Mouse (Mus musculus): ENCODE results near the gene Mettl9.

DNA sequence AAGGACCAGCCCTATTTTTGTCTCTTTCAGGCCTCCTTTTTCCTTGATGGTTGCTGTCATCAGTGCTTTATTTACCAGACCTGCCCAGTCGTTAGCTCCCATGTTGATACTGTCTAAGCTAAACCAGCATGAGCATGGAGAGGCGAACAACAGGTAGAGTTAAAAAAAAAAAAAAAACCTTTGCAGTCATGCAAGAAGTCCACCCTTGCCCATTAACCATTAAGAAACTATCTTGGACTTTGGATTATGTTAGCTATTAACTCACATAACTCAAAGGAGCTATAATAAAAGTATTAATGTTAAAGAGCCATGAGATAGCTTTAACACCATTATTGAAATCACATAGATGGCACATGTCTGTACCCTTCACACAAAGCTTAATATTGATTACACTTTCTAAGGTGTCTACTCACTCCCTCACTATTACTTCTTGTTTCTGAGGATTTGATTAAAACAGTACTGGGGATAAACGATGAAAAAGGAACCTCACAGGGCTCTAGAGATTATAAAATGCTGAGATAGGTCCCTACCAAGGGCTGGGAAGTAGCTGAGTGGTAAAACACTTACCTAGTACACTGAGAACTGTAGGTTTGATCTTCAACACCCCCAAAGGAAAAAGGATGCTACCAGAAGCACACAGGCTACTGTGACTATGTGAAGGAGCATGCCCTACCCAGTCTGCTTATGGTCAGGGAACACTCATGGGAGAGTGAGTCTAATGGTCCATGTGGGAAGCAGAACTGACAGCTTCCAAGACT lies 34.0 kb upstream of the Mettl9 start:
- TF ChIP-seq TAL1 (IDR thresholded peaks at IDR 0.05; ENCODE audit: low read length) = no peak
- TF ChIP-seq GATA1 (IDR thresholded peaks at IDR 0.05; ENCODE audit: low read length) = no peak
